Mouse (Mus musculus): ENCODE data around the gene Mllt6. TPM values are rescaled to one million over a fixed set of nuclear protein-coding genes. Genes with fewer than 3 reads are reported as not detected.
A peak's percentile ranks its signal among the peaks of the same experiment; 100 is the strongest.

Mllt6 gene
- 3.1 and 3.3 TPM in 2 replicates for polyA plus RNA-seq (2015; fragmentation: Nextera tagmentation; extraction: Ambion mirVana)

DNA sequence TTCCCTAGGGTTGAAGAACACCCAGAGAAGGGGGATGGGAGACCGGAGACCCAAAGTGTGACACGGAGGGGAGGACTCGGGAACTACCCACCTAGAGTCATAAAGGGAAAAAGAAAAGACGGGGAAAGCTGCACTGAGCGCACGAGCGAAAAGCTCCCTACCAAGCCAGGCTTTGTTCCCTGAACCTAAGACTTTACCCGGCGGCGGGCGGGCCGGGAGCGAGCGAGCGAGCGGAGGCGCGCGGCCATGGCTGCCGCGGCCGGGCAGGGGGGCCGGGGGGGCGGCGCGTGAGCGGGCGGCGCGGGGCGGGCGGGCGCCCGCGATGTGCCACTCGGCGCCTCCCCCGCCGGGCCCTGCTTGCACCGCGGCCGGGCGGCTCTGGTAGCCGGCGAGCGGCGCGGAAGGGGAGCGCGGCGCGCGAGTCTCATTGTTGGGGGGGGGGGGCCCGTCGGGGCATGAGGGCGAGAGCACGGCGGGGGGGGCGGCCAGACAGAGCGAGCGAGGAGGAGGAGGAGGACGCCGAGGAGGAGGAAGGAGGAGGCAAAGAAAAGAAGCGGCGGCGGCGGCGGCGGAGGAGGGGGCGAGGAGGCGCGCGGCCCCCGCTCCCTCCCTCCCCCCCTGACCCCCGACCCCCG, at the start of gene Mllt6:
Mllt6 (plus strand) TSS at position 522 of the 635 bp plus-strand sequence.
- Histone ChIP-seq H3K4me3 (peak within 1 kb of the TSS; percentile 85), H3K4me1 (peaks cover 50% of the 10 kb centered on the region), H3K9ac (peak within 1 kb of the TSS; percentile 85), H3K36me3 (peaks cover 27% of the 10 kb centered on the region), H3K27ac (peak within 1 kb of the TSS; percentile 88), H3K27me3 (peaks cover 21% of the 10 kb centered on the region), H3K4me2 (peak within 1 kb of the TSS; percentile 78), H3K9me3 (no peaks in the 10 kb centered on the region)
- WGBS: under 1% methylated on average over 42 of the region's 76 CpGs
- ATAC-seq (ENCODE audit: insufficient number of reproducible peaks, insufficient read depth, low FRiP score, low TSS enrichment, low read depth): peak; percentile 58

DNA sequence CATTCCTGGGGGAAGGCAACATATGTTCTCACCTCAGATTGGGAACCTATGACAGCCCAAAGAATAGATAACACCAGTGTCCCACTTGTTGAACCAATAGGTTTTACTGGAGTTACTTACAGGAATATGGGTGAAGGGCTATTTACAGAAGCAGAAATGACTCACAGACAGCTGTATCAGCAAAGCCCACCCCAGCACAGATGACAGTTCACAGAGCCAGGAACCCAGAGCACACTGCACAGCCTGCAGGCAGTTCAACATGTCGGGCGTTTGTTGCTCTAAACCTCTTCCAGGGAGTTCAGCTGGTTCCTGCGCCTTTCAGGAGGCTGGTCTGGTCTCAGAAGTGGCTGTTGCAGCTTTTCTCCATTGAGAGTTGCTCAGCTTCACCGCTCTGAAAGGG, 47.9 kb upstream of the Mllt6 start:
- H3K27me3 ChIP-seq: peaks cover 43% of the 10 kb centered on the region

DNA sequence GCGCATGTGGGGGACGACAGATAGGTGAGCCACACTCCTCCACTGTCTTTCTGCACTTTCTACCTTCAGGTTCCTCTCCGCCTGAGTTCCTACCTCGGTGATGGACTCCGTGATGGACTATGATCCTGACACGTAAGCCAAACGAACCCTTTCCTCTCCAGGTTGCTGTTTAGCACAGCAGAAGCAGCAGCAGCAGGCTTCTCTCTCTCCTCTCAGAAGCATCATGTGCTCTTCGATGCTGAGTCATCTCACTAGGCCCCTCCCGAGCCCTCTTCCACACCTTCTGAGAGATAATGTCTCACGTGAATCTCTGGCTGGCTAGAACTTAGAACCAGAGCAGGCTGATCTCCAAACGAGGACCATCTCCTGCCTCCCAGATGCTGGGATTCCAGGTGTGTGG, 44.8 kb upstream of the Mllt6 start:
- Histone ChIP-seq H3K9ac (no peak overlapping the region), H3K27me3 (peaks cover 42% of the 10 kb centered on the region), H3K9me3 (no peaks in the 10 kb centered on the region), H3K36me3 (no peaks in the 10 kb centered on the region), H3K4me1 (no peaks in the 10 kb centered on the region), H3K27ac (no peak overlapping the region), H3K4me2 (no peak overlapping the region), H3K4me3 (no peak overlapping the region)
- 57% methylated on average over 11 of the region's 11 CpGs for WGBS
- ATAC-seq (ENCODE audit: insufficient number of reproducible peaks, insufficient read depth, low FRiP score, low TSS enrichment, low read depth): no peak

More for the DNA sequence above, 47.9 kb upstream of the Mllt6 start:
- Histone ChIP-seq H3K27ac (no peak overlapping the region), H3K36me3 (no peaks in the 10 kb centered on the region), H3K4me3 (no peak overlapping the region), H3K9me3 (no peaks in the 10 kb centered on the region), H3K4me2 (no peak overlapping the region), H3K4me1 (no peaks in the 10 kb centered on the region), H3K9ac (no peak overlapping the region)
- WGBS: 75% methylated on average over 4 of the region's 4 CpGs
- no peak for ATAC-seq (ENCODE audit: insufficient number of reproducible peaks, insufficient read depth, low FRiP score, low TSS enrichment, low read depth)

DNA sequence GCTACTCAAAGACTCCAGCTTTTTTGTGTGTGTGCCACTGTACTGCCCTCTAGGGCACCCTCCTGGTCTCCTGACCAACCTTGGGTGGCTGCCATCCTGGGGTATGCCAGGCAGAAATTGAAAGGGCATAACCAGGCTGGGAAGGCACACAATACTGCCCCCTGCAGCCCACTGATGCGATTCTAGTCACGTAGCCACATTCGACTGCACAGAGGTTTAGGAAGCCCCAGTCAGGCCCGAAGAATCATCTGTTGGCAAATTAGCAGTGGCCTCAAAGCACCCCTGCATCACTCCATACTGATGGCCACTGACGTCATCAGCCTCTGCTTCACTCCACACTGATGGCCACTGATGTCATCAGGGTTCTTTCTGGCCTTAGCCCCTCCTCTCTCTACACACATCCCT, 43.8 kb upstream of the Mllt6 start:
- H3K36me3 ChIP-seq: no peaks in the 10 kb centered on the region
- WGBS: 49% methylated on average over 5 of the region's 5 CpGs
- H3K27ac ChIP-seq: no peak overlapping the region
- H3K4me3 ChIP-seq: no peak overlapping the region
- no peak overlapping the region for H3K9ac ChIP-seq
- no peaks in the 10 kb centered on the region for H3K4me1 ChIP-seq
- H3K27me3 ChIP-seq: peaks cover 51% of the 10 kb centered on the region
- no peak for ATAC-seq (ENCODE audit: insufficient number of reproducible peaks, insufficient read depth, low FRiP score, low TSS enrichment, low read depth)
- no peaks in the 10 kb centered on the region for H3K9me3 ChIP-seq
- no peak overlapping the region for H3K4me2 ChIP-seq

DNA sequence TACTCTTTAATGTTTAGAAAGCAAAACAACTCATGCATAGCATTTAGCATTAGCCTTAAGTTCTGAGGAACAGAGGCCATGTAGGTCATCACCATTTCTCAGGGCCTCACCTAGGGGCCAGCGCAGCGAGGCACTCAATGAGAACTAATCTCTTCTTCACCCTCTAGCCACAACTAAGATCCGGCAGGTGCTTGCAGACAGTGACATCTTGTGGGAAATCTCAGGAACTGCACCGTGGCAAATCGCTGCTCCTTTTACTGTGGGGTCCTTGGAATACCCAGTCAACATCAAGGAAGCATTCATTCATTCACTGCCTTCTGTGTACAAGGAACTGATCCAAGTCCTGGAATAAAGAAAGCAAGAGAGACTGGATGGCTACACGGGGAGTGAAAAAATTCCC, 40.8 kb upstream of the Mllt6 start:
- no peak overlapping the region for H3K4me3 ChIP-seq
- ATAC-seq (ENCODE audit: insufficient number of reproducible peaks, insufficient read depth, low FRiP score, low TSS enrichment, low read depth): no peak
- no peaks in the 10 kb centered on the region for H3K9me3 ChIP-seq
- no peak overlapping the region for H3K9ac ChIP-seq
- peaks cover 13% of the 10 kb centered on the region for H3K4me1 ChIP-seq
- no peak overlapping the region for H3K27ac ChIP-seq
- H3K27me3 ChIP-seq: peaks cover 64% of the 10 kb centered on the region
- WGBS: 5% methylated on average over 6 of the region's 6 CpGs
- no peak overlapping the region for H3K4me2 ChIP-seq
- H3K36me3 ChIP-seq: no peaks in the 10 kb centered on the region

DNA sequence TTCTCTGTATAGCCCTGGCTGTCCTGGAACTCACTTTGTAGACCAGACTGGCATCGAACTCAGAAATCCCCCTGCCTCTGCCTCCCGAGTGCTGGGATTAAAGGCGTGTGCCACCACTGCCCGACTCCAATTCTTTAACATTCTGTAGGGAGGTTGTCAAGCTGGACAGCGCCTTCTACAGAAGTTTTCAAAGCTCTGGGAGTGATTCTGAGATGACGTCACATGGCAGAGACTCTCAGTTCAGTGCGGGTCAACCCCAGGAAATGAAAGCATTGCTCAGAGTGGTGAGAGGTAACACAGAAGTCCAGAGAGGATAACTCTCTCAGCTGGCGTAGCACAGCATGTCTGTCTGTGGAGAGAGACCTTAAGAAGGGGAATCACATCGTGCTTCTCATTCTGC, 40.0 kb upstream of the Mllt6 start:
- no peak overlapping the region for H3K9ac ChIP-seq
- no peak overlapping the region for H3K27ac ChIP-seq
- peaks cover 21% of the 10 kb centered on the region for H3K4me1 ChIP-seq
- no peaks in the 10 kb centered on the region for H3K9me3 ChIP-seq
- H3K4me2 ChIP-seq: no peak overlapping the region
- WGBS: 53% methylated on average over 9 of the region's 9 CpGs
- no peak for ATAC-seq (ENCODE audit: insufficient number of reproducible peaks, insufficient read depth, low FRiP score, low TSS enrichment, low read depth)
- peaks cover 64% of the 10 kb centered on the region for H3K27me3 ChIP-seq
- no peak overlapping the region for H3K4me3 ChIP-seq
- H3K36me3 ChIP-seq: no peaks in the 10 kb centered on the region

DNA sequence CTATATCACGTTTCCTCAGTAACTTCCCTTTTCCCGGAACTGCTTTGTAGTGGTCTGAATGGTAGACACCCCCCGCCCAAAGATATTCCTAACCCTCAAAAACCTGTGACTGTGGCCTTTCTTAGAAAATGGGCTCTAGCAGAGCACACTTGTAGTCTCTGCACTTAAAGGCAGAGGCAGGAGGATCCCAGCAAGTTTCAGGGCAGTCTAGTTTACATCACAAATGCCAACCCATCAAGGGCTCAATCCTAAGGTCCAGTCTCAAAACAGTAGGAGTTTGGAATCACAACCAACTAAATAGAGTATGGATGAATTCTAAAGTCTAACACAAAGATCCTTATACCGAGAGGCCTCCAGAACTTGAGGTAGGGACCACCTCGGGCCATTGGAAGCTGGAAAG, 37.7 kb upstream of the Mllt6 start:
- Histone ChIP-seq H3K4me3 (no peak overlapping the region), H3K9ac (no peak overlapping the region), H3K4me2 (no peak overlapping the region), H3K27ac (no peak overlapping the region), H3K4me1 (peaks cover 40% of the 10 kb centered on the region), H3K36me3 (no peaks in the 10 kb centered on the region), H3K27me3 (peaks cover 75% of the 10 kb centered on the region), H3K9me3 (no peaks in the 10 kb centered on the region)
- WGBS: 70% methylated on average over 5 of the region's 5 CpGs
- no peak for ATAC-seq (ENCODE audit: insufficient number of reproducible peaks, insufficient read depth, low FRiP score, low TSS enrichment, low read depth)

DNA sequence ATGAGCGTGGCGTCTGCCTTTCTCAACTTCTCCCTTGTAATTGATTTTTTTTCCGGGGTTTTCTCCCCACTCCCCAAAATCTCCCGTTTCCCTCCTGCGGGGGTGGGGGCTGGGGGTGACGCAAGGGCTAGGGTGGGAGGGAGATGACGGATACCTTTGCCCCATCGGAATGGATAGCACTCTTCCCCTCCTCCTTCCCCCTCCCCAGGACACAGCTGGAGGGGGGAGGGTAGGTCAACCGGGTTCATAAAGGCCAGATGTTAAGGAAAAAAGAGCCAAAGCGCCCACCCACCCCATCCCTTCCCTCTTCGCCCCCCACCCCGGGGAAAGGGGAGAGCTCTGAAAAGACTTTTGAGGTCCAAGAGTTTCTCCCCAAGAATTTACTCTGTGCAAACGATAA, 36.8 kb upstream of the Mllt6 start:
- Histone ChIP-seq H3K4me2 (peak overlapping the region; percentile 28), H3K27ac (no peak overlapping the region), H3K4me3 (no peak overlapping the region), H3K36me3 (no peaks in the 10 kb centered on the region), H3K9ac (no peak overlapping the region), H3K4me1 (peaks cover 42% of the 10 kb centered on the region), H3K9me3 (no peaks in the 10 kb centered on the region), H3K27me3 (peaks cover 84% of the 10 kb centered on the region)
- WGBS: 5% methylated on average over 13 of the region's 13 CpGs
- ATAC-seq (ENCODE audit: insufficient number of reproducible peaks, insufficient read depth, low FRiP score, low TSS enrichment, low read depth): no peak

DNA sequence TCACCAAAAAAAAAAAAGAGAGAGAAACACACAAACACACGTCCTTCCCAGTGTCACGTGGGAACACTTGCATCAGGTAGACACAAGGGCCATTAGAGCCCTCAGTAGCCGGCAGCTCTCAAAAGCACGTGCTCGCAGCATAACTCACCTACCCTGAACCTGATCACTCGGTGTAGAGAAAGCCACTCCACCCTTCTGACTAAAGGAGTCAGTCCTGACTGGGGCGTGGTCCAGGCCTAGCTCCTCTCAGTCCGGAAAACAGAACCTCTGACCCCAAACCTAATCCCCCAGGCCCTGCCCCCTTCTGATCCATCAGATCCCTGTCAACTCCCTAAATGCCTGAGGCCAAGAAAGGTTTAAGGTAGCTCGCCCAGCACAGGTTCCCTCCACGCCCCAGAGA, 36.4 kb upstream of the Mllt6 start:
- peaks cover 88% of the 10 kb centered on the region for H3K27me3 ChIP-seq
- no peaks in the 10 kb centered on the region for H3K9me3 ChIP-seq
- peaks cover 42% of the 10 kb centered on the region for H3K4me1 ChIP-seq
- ATAC-seq (ENCODE audit: insufficient number of reproducible peaks, insufficient read depth, low FRiP score, low TSS enrichment, low read depth): no peak
- H3K36me3 ChIP-seq: no peaks in the 10 kb centered on the region
- peak overlapping the region; percentile 87 for H3K4me2 ChIP-seq
- no peak overlapping the region for H3K27ac ChIP-seq
- peak overlapping the region; percentile 70; the same call in 1 of the 2 replicates for H3K4me3 ChIP-seq
- 8% methylated on average over 10 of the region's 10 CpGs for WGBS
- H3K9ac ChIP-seq: no peak overlapping the region

DNA sequence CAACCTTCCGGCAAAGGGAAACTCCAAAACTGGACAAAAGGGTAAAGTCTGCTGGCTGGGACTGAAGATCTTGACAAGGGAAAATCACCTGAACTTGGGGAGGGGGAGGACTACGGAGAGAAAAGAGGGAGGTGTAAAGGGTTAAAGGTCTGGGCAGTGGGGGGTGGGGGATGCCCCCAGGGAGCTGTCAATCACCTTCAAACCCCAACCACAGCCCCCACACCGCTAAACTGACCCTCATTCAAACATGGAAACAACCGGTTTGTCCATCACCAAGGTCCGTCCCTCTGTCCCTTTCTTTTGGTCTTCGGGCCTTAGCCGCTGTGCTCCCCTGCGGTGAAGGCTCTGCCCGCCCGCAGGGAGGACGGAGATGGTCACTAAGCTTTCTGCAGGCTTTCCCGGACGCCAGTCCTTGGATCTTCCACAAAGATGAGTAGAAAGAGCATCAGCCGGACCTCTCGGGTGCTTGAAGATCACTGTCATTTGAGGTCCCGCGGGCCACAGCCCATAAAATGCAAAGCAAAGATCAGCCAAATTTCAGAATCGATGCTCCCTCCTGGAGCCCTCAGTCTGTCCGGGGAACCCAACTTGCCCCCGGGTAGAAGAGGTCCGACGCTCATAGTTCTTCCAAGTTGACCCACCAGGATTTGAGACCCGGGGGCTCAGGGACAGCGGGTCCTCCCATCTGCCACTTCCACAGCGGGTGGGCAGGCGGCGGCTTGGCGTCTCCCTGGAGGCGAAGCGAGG, 35.5 kb upstream of the Mllt6 start:
- Histone ChIP-seq H3K27me3 (peaks cover 89% of the 10 kb centered on the region), H3K27ac (no peak overlapping the region), H3K4me3 (peak overlapping the region; percentile 70), H3K4me1 (peaks cover 44% of the 10 kb centered on the region), H3K9ac (peak overlapping the region; percentile 79), H3K4me2 (peak overlapping the region; percentile 87), H3K36me3 (no peaks in the 10 kb centered on the region), H3K9me3 (no peaks in the 10 kb centered on the region)
- 5% methylated on average over 30 of the region's 30 CpGs for WGBS
- ATAC-seq (ENCODE audit: insufficient number of reproducible peaks, insufficient read depth, low FRiP score, low TSS enrichment, low read depth): no peak

DNA sequence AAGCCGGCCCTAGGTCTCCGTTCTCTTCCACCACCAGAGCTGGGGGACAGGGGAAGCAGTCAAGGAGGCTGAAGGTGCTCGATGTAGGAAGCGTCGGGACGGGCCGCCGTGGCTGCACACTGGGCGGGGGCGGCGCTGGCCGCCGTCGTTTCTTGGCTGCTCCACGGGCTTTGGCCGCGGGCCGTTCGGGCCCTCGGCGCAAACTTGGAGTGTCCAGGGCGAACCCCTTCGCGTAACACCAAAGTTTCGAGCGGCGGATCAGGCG, 35.0 kb upstream of the Mllt6 start:
- peaks cover 44% of the 10 kb centered on the region for H3K4me1 ChIP-seq
- H3K27me3 ChIP-seq: peaks cover 84% of the 10 kb centered on the region
- peak overlapping the region; percentile 87 for H3K4me2 ChIP-seq
- no peaks in the 10 kb centered on the region for H3K9me3 ChIP-seq
- H3K36me3 ChIP-seq: no peaks in the 10 kb centered on the region
- peak overlapping the region; percentile 79 for H3K9ac ChIP-seq
- H3K4me3 ChIP-seq: peak overlapping the region; percentile 70
- ATAC-seq (ENCODE audit: insufficient number of reproducible peaks, insufficient read depth, low FRiP score, low TSS enrichment, low read depth): no peak
- H3K27ac ChIP-seq: no peak overlapping the region
- WGBS: under 1% methylated on average over 28 of the region's 28 CpGs

Data from embryonic facial prominence, embryonic 13.5 days (tissue).